Mouse (Mus musculus) neutrophil, adult 65 days (primary cell): Measurements from ENCODE around the gene Iscu. TPM values are rescaled to one million over a fixed set of nuclear protein-coding genes. Genes with fewer than 3 reads are reported as not detected.

Source experiments
- total RNA-seq: library from RNA; stranded (reverse); gene quantifications from 2 replicates; pipeline ENCODE4 v1.2.4, GENCODE M21; 2023

The Iscu gene
- 97.3 and 97.4 TPM in 2 replicates for total RNA-seq

DNA sequence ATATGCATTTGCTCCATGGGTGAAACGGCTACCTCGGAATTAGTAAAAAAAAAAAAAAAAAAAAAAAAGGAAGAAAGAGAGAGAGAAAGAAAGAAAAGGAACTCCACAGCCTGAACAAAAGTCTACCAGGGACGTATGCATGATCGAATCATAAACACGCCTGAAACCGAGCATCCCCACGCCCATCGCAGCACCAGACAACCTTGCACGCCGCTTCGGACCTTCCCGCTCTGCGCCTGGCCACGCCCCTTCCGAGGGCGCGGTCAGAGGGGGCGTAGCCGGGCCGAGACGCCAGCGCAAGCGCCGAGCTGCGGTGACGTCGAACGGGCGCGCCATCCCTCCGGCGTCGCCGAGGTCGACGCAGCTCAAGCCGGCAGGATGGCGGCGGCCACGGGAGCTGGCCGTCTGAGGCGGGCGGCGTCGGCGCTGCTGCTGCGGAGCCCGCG is at the start of gene Iscu, which contains the start of gene Sart3:
TSS of gene Iscu (plus strand) at position 299 of the 446 bp plus-strand sequence.
TSS of gene Sart3 (minus strand) at position 61 of the 446 bp plus-strand sequence.

DNA sequence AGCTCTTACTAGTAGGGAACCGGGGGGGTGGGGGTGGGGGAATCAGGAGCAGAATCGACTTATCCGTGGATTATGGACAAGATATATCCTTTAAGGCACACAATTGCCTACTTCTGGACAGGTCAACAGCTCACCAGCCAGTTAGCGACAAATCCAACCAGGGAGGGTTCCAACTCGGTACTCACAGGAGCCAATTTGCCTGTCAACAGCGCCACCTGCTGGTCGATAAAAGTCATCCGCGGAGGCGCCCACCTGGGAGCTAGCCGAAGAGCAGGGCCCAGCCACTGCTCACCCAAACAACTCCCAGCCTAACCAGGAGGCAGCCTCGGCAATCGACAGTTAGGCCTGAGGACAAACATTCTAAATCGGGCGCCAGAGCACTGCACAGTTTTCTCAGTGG is 48.1 kb upstream of the Iscu start, which contains the start of gene 1700069L16Rik:
TSS of gene 1700069L16Rik (minus strand) at position 327 of the 400 bp plus-strand sequence.

DNA sequence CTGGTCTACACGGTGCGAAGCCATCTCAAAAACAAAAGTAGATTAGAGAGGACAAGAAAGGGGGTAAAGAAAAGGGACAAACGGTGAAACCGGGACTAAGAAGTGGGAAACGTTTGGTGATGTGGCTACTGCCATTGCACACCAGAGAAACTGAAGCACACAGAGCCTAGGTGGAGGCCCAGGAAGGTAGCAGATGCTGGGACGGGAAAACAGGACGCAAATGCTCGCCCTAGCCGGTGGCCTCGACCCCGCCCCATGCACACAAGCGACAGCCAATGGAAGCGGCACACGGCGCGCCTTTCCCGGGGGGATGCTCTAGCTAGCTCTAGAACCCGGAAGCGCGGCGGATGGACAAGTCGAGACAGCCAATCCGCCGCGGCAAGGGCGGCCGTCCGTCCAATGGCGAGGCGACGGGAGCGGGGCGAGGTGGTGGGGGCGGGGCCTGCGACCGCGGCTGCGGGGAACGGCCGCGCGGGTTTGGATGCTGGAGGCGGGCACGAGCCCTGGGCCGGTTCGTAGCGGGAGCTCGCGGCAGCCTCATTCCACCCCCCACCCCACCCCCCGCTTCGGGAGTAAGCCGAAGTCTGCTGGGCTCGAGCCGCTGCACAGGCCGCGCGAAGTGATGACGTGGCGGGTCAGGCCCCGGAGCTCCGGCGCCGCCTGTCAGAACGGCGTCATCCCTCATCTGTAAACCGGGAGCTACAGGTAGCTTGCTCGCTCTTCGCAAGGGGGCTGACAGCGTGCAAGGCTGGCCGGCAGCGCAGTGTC is 37.0 kb upstream of the Iscu start, which contains the start of gene Ficd:
TSS of gene Ficd (plus strand) at position 459 of the 768 bp plus-strand sequence.

DNA sequence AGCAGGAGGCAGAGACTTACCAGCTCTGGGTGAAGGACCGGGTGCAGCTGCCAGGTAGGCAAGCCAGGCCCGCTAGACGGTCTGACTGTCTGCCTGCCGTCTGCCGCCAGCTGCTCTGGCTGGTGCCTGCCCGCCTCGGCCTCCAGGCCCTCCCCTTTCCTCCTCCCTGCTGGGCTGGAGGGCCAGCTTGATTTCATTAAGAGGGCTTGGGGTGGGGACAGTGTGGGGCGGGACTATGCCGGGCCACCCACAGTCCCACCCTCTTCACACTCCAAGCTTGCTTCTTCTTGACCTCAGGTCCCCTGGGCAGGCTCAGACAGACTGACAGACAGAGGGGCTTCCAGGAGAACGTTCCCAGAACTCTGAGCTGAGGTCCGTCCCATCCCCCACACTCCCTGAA is 27.7 kb downstream of the Iscu start, which contains the start of gene Tmem119:
TSS of gene Tmem119 (minus strand) at position 237 of the 400 bp plus-strand sequence.

Other genes starting within 250 kb of the Iscu start
- 0.32 and 0.51 TPM in 2 replicates for gene Cmklr1, start 122.3 kb upstream of the Iscu start, total RNA-seq
- gene 1700069L16Rik, start 48.0 kb upstream of the Iscu start, total RNA-seq = not detected in 2 replicates
- gene Ficd, start 36.9 kb upstream of the Iscu start, total RNA-seq = 7.6 and 7.7 TPM in 2 replicates
- gene Sart3, start 238 bp upstream of the Iscu start, total RNA-seq = 46.2 and 69.7 TPM in 2 replicates
- 2.3 and 2.7 TPM in 2 replicates for gene Tmem119, start 27.8 kb downstream of the Iscu start, total RNA-seq
- gene Selplg, start 59.9 kb downstream of the Iscu start, total RNA-seq = 429 and 444 TPM in 2 replicates
- 105 and 165 TPM in 2 replicates for gene Coro1c, start 136.0 kb downstream of the Iscu start, total RNA-seq
- gene Ssh1, start 221.1 kb downstream of the Iscu start, total RNA-seq = 7.4 and 9.2 TPM in 2 replicates
- not detected in 2 replicates for gene Dao, start 231.0 kb downstream of the Iscu start, total RNA-seq